Mouse (Mus musculus) MEL (cell line): ENCODE results near the gene Padi6.

ENCODE experiments used
- CHD2 ChIP-seq: IDR thresholded peaks from 2 replicates; pipeline ENCODE4 v1.6.1; 2011; ENCODE audit warnings: low read length, improper control_type of control experiment
- CTCF ChIP-seq, 3 experiments: IDR thresholded peaks in 2 of 3; conservative IDR thresholded peaks in 1 of 3; 2 replicates each; pipeline ENCODE4 v1.5.1; 2011 to 2012; ENCODE audit warnings: low read length in 3 of 3, low read depth in 2 of 3, mild to moderate bottlenecking in 2 of 3, improper control_type of control experiment in 1 of 3, inconsistent platforms in 1 of 3, mixed read lengths in 1 of 3, moderate library complexity in 1 of 3; ENCODE audit not compliant: control insufficient read depth in 1 of 3, insufficient read depth in 1 of 3, poor library complexity in 1 of 3, severe bottlenecking in 1 of 3
- EP300 ChIP-seq, 2 experiments: IDR thresholded peaks; 2 replicates each; pipeline ENCODE4 v1.6.1; 2011; ENCODE audit warnings: improper control_type of control experiment in 2 of 2, low read length in 2 of 2, low read depth in 1 of 2, mild to moderate bottlenecking in 1 of 2
- MAFK ChIP-seq: IDR thresholded peaks from 2 replicates; pipeline ENCODE4 v1.6.1; 2011; ENCODE audit warnings: low read depth, mild to moderate bottlenecking, low read length, improper control_type of control experiment, borderline replicate concordance
- MEF2A ChIP-seq: IDR thresholded peaks from 2 replicates; pipeline ENCODE4 v1.6.1; 2014; ENCODE audit warnings: low read depth, mild to moderate bottlenecking, inconsistent platforms, low read length, improper control_type of control experiment; ENCODE audit not compliant: poor library complexity, insufficient replicate concordance, severe bottlenecking; ENCODE audit errors: extremely low read depth
- POLR2AphosphoS2 ChIP-seq: IDR thresholded peaks from 2 replicates; pipeline ENCODE4 v1.6.1; 2011; ENCODE audit warnings: low read length, improper control_type of control experiment
- SMC3 ChIP-seq: IDR thresholded peaks from 2 replicates; pipeline ENCODE4 v1.6.1; 2011; ENCODE audit warnings: low read depth, low read length, improper control_type of control experiment
- TAL1 ChIP-seq: IDR thresholded peaks from 2 replicates; pipeline ENCODE4 v1.6.1; 2012; ENCODE audit warnings: mild to moderate bottlenecking, inconsistent platforms, low read length, moderate library complexity, mixed read lengths
- TBP ChIP-seq: IDR thresholded peaks from 2 replicates; pipeline ENCODE4 v1.8.0; 2011; ENCODE audit warnings: low read depth, low read length, improper control_type of control experiment
- TCF12 ChIP-seq: IDR thresholded peaks from 2 replicates; pipeline ENCODE4 v1.6.1; 2014; ENCODE audit warnings: low read depth, mild to moderate bottlenecking, inconsistent platforms, low read length, improper control_type of control experiment, moderate library complexity
- USF1 ChIP-seq: IDR thresholded peaks from 2 replicates; pipeline ENCODE4 v1.6.1; 2014; ENCODE audit warnings: low read depth, mild to moderate bottlenecking, inconsistent platforms, low read length, improper control_type of control experiment, moderate library complexity
- ZC3H11A ChIP-seq: IDR thresholded peaks from 2 replicates; pipeline ENCODE4 v1.6.1; 2012; ENCODE audit warnings: low read depth, mild to moderate bottlenecking, inconsistent platforms, low read length, improper control_type of control experiment

GRCm38 (mm10) chr4:140779803-140780397 is 37.5 kb upstream of the Padi6 start:
- TF ChIP-seq MAFK (no peak), EP300 (IDR thresholded peaks at IDR 0.05; ENCODE audit: low read depth in 1 of 2, low read length in 2 of 2) (no peak), TAL1 (no peak), CTCF (IDR thresholded peaks at IDR 0.05 in 2 of 3, conservative IDR thresholded peaks at IDR 0.05 in 1 of 3; ENCODE audit: control insufficient read depth in 1 of 3, insufficient read depth in 1 of 3, low read depth in 2 of 3, low read length in 3 of 3, poor library complexity in 1 of 3, severe bottlenecking in 1 of 3) (no peak), TCF12 (no peak), POLR2AphosphoS2 (no peak), USF1 (no peak), CHD2 (no peak), MEF2A (no peak), SMC3 (no peak), ZC3H11A (no peak), TBP (no peak)
